Mouse (Mus musculus) CH12.LX (cell line): ENCODE measurements around the gene Tmem9.

Source experiments
- CTCF ChIP-seq, 2 experiments: IDR thresholded peaks in 1 of 2; conservative IDR thresholded peaks in 1 of 2; 2 replicates each; pipeline ENCODE4 v1.5.1; 2011 to 2012; ENCODE audit warnings: low read depth in 2 of 2, low read length in 2 of 2, improper control_type of control experiment in 1 of 2, inconsistent platforms in 1 of 2, mild to moderate bottlenecking in 1 of 2, moderate library complexity in 1 of 2
- E2F4 ChIP-seq: IDR thresholded peaks from 2 replicates; pipeline ENCODE4 v1.6.1; 2011; ENCODE audit warnings: low read depth, low read length, improper control_type of control experiment; ENCODE audit not compliant: insufficient replicate concordance
- EP300 ChIP-seq: IDR thresholded peaks from 2 replicates; pipeline ENCODE4 v1.6.1; 2011; ENCODE audit warnings: low read length, improper control_type of control experiment
- HCFC1 ChIP-seq: IDR thresholded peaks from 2 replicates; pipeline ENCODE4 v1.6.1; 2012; ENCODE audit warnings: low read depth, mild to moderate bottlenecking, inconsistent platforms, low read length, improper control_type of control experiment
- IRF4 ChIP-seq: IDR thresholded peaks from 2 replicates; pipeline ENCODE4 v1.6.1; 2014; ENCODE audit warnings: low read depth, mild to moderate bottlenecking, inconsistent platforms, low read length, improper control_type of control experiment
- JUN ChIP-seq: IDR thresholded peaks from 2 replicates; pipeline ENCODE4 v1.6.1; 2011; ENCODE audit warnings: low read depth, mild to moderate bottlenecking, low read length, improper control_type of control experiment, moderate library complexity; ENCODE audit not compliant: insufficient read depth
- MAX ChIP-seq: IDR thresholded peaks from 2 replicates; pipeline ENCODE4 v1.6.1; 2011; ENCODE audit warnings: low read length, improper control_type of control experiment
- NRF1 ChIP-seq: IDR thresholded peaks from 2 replicates; pipeline ENCODE4 v1.6.1; 2014; ENCODE audit warnings: low read depth, mild to moderate bottlenecking, inconsistent platforms, low read length, improper control_type of control experiment, moderate library complexity
- POLR2A ChIP-seq: IDR thresholded peaks from 2 replicates; pipeline ENCODE4 v1.6.1; 2011; ENCODE audit warnings: low read depth, mild to moderate bottlenecking, improper control_type of control experiment, low read length
- TBP ChIP-seq: conservative IDR thresholded peaks from 2 replicates; pipeline ENCODE4 v1.6.1; 2011; ENCODE audit warnings: low read depth, low read length, improper control_type of control experiment
- UBTF ChIP-seq: IDR thresholded peaks from 2 replicates; pipeline ENCODE4 v1.6.1; 2012; ENCODE audit warnings: low read depth, mild to moderate bottlenecking, inconsistent platforms, low read length, improper control_type of control experiment, moderate library complexity
- USF2 ChIP-seq: conservative IDR thresholded peaks from 2 replicates; pipeline ENCODE4 v1.6.1; 2011; ENCODE audit warnings: low read depth, low read length, improper control_type of control experiment
- ZKSCAN1 ChIP-seq: IDR thresholded peaks from 2 replicates; pipeline ENCODE4 v1.6.1; 2012; ENCODE audit warnings: low read depth, inconsistent platforms, low read length, improper control_type of control experiment, borderline replicate concordance

GRCm38 (mm10) chr1:136010247-136010646 is 2.3 kb downstream of the Tmem9 start:
- TF ChIP-seq TBP, result no peak
- TF ChIP-seq EP300, result no peak
- no peak for TF ChIP-seq NRF1
- TF ChIP-seq POLR2A, result no peak
- no peak for TF ChIP-seq MAX
- no peak for TF ChIP-seq CTCF (conservative IDR thresholded peaks at IDR 0.05 in 1 of 2, IDR thresholded peaks at IDR 0.05 in 1 of 2; ENCODE audit: low read depth in 2 of 2, low read length in 2 of 2)
- TF ChIP-seq JUN, result no peak
- no peak for TF ChIP-seq IRF4
- TF ChIP-seq E2F4, result no peak
- no peak for TF ChIP-seq ZKSCAN1
- TF ChIP-seq USF2, result no peak
- no peak for TF ChIP-seq HCFC1
- TF ChIP-seq UBTF, result no peak
